Mouse (Mus musculus) layer of hippocampus, adult 18-20 months (tissue): Measurements from ENCODE around the gene Bglap. TPM values are rescaled to one million over a fixed set of nuclear protein-coding genes. Genes with fewer than 3 reads are reported as not detected.
A peak's percentile ranks its signal among the peaks of the same experiment; 100 is the strongest.

ENCODE experiments used
- DNase-seq, 2 experiments: peaks; one replicate each; pipeline ENCODE4 v3.0.0; 2022; ENCODE audit warnings: low spot score in 2 of 2
- total RNA-seq, 2 experiments: library from RNA; stranded (reverse); gene quantifications; 2 replicates each; pipeline ENCODE4 v1.2.3; 2021

Bglap gene
- total RNA-seq, 2 experiments from 2014 or later: not detected

DNA sequence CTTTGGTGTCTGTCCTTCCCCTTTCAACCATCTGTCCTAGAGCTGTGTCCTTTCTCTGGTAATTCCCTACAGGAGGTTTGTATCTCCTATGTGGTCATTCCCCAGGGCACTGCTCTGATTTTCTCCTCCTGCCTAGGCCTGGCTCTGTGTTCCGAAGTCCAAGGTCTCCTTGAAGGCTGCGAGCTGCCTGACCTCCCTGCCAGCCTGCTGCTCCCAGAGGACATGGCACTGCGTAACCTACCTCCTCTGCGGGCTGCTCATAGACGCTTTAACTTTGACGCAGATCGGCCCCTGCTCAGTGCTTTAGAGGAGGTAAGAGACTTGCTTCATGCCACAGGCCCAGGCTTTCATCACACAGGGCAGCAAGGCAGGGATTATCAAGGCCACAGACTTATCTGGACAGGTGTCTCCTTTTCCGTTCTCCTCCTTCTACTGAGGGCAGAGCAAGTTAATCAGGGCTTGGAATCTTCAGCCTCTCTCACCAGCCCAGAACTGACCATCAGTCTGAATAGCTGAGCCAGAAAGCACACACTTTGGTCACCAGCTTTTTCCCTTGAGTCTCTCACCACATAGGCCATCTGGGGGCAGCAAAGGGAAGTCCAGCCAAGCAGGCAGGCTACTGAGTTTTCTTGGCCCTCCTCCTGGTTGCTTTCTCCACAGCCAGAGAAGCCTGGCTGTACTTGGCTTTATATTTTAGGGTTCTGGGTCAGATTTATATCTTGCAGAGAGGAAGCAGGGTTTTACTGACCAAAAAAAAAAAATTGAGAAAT, 29.7 kb downstream of the Bglap start:
- DNase-seq: no peak

DNA sequence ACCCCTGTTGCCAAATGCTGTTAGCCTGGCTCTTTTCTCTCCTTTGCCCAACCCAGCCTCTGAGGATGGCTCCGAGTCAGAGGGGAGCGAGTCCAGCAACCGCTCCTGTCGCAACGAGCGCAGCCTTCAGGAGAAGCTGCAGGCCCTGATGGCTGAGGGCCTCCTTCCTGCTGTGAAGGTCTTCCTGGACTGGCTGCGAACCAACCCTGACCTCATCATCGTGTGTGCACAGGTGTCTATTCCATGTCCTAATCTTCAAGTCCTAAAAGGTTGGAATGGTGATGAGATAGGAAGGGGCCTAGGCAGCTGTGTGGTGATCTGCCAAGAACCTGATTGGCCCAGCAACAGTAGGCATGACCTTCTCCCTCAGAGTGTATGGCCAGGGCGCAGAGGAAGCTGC, 31.4 kb downstream of the Bglap start:
- no peak for DNase-seq

DNA sequence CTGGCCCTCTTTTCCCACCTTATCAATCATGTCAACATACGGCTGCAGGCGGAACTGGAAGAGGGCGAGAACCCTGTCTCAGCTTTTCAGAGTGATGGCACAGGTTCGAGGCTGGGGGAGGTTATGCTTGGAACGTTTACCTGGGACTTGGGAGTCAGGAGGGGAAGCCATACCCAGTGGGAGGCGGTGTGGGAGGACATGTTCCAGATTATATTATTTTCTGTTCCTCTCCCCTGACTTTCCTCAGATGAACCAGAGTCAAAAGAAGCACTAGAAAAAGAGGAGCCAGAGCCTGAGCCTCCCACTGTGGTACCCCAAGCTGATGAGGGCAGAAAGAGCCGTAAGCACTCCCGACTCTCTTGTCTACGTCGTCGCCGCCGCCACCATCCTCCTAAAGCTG, 33.5 kb downstream of the Bglap start:
- DNase-seq: no peak

GRCm38 (mm10) chr3:88339006-88339405, 45.3 kb downstream of the Bglap start:
- DNase-seq: no peak

GRCm38 (mm10) chr3:88338316-88338715, 45.9 kb downstream of the Bglap start:
- no peak for DNase-seq

- DNase-seq: no peak
Measured at GRCm38 (mm10) chr3:88337367-88338020, 46.8 kb downstream of the Bglap start.

- DNase-seq: peak; percentile 94 to 97
Measured at GRCm38 (mm10) chr3:88336058-88337013, 47.9 kb downstream of the Bglap start, which contains the start of the genes Tmem79 and Smg5. Gene Tmem79, minus strand, starts transcription at chr3:88336148. Gene Smg5, plus strand, starts transcription at chr3:88336260.

GRCm38 (mm10) chr3:88335436-88336053, 48.7 kb downstream of the Bglap start:
- DNase-seq: no peak

GRCm38 (mm10) chr3:88334902-88335435, 49.3 kb downstream of the Bglap start:
- DNase-seq: no peak

- DNase-seq: no peak
Measured at GRCm38 (mm10) chr3:88334029-88334658, 50.1 kb downstream of the Bglap start.

Other genes with a start within 250 kb of the Bglap start
- gene Mef2d, start 242.1 kb downstream of the Bglap start, total RNA-seq: 100 to 1,000 TPM; 194 to 205 TPM
- gene Rhbg, start 129.8 kb downstream of the Bglap start, total RNA-seq: not detected
- gene Gm38392, start 97.3 kb downstream of the Bglap start, total RNA-seq: under 1 TPM; 0.52 to 0.71 TPM
- 1 to 10 TPM; 2.7 to 3.9 TPM for gene Tsacc, start 87.5 kb downstream of the Bglap start, total RNA-seq
- gene Cct3, start 87.3 kb downstream of the Bglap start, total RNA-seq: 100 to 1,000 TPM; 186 to 189 TPM
- 10 to 100 TPM; 89.8 to 94.5 TPM for gene Glmp, start 59.4 kb downstream of the Bglap start, total RNA-seq
- gene Tmem79, start 48.3 kb downstream of the Bglap start, total RNA-seq: 1 to 10 TPM; 1.5 to 2.3 TPM
- 10 to 100 TPM; 64.5 to 65.7 TPM for gene Smg5, start 48.2 kb downstream of the Bglap start, total RNA-seq
- 10 to 100 TPM; 14.0 to 16.6 TPM for gene Paqr6, start 19.9 kb downstream of the Bglap start, total RNA-seq
- gene Bglap3, start 11.7 kb downstream of the Bglap start, total RNA-seq: under 1 TPM; 0.23 to 0.97 TPM
- not detected for gene Bglap2, start 5.8 kb downstream of the Bglap start, total RNA-seq
- gene Pmf1, start 25.9 kb upstream of the Bglap start, total RNA-seq: 1 to 10 TPM; 5.9 to 6.5 TPM
- 10 to 100 TPM; 71.9 to 73.0 TPM for gene Slc25a44, start 40.7 kb upstream of the Bglap start, total RNA-seq
- 10 to 100 TPM; 40.4 to 41.5 TPM for gene Sema4a, start 76.7 kb upstream of the Bglap start, total RNA-seq
- gene Lmna, start 125.5 kb upstream of the Bglap start, total RNA-seq: 10 to 100 TPM; 36.5 to 40.2 TPM
- gene Mex3a, start 147.9 kb upstream of the Bglap start, total RNA-seq: 1 to 10 TPM; 2.0 to 2.2 TPM
- gene Rab25, start 163.8 kb upstream of the Bglap start, total RNA-seq: not detected
- 100 to 1,000 TPM; 112 to 113 TPM for gene Lamtor2, start 168.6 kb upstream of the Bglap start, total RNA-seq
- gene Ubqln4, start 169.3 kb upstream of the Bglap start, total RNA-seq: 100 to 1,000 TPM; 118 to 122 TPM
- gene Ssr2, start 191.4 kb upstream of the Bglap start, total RNA-seq: 10 to 100 TPM; 91.5 to 97.2 TPM
- gene Arhgef2, start 221.5 kb upstream of the Bglap start, total RNA-seq: 100 to 1,000 TPM; 237 to 255 TPM